Mouse (Mus musculus): ENCODE data around the gene Capn8. TPM values are rescaled to one million over a fixed set of nuclear protein-coding genes. Genes with fewer than 3 reads are reported as not detected.

Gene Capn8
- polyA plus RNA-seq, 1 experiment from 2014 or later = not detected

DNA sequence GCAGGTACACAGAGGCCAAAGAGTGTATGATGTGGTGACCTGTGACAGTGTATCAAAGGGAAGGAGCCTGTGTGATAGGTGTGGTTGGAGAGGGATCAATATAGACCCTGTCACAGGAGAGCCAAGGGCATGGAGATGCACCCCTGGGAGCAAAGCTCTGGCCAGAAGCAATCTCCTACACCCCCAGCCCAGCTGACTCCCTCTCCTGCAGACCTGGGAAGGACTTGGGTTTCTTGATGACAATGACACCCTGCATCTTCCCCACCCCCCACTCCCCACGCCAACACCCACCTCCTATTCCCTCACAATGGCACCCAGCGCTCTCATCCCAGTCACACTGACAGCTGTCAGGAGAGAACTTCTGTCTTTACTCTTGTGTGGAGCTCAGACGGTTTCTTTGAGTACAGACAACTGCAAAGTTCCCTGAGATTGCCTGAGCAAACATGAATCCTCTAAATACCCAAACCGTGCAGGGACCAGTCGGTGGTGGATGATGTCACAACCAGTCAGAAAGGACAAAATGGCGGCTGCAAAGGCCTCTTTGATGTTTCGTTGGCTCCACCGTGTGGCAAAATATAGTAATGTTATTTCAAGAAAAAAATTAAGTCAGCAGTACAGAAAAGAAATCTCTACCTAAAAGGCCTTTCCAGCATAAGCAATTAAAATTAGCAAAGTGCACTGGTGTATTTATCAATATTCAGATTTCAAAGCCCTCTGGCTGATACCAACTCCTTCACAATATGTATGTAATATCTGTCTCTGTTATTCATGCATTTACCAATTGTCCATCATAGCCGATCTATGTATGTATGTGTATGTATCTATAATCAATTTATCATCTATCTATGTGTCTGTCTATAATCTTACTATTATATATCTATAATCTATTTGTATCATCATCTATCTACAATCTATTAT, 25.5 kb upstream of the Capn8 start:
- H3K9me3 ChIP-seq (replicated peaks; ENCODE audit: control insufficient read depth, low read length) = no peaks in the 10 kb centered on the region
- 18% methylated on average over 9 of the region's 9 CpGs for WGBS (ENCODE audit: insufficient replicate concordance)

DNA sequence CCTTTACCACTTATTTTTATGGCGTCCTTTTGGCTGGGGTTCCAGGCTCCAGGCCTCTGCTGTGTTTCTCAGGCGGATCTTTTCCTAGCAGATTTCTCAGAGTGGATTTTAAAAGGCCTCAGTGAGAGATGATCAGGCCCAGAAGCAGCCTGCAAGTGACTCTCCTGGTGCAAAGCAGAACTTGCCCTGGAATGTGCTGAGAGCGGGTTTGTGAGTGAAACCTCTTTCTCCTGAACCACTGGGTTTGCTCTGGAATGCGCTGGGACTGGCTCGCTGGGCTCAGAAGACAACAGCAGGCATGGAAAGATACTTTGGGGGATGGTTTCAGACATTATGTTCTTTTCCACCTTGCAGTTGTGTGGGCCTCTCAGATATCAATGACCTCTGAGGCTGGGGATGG, 22.7 kb upstream of the Capn8 start:
- Histone ChIP-seq H3K36me3 (ENCODE audit: control insufficient read depth, insufficient read depth, low read length) (no peaks in the 10 kb centered on the region), H3K27me3 (ENCODE audit: control insufficient read depth, insufficient read depth, low read length) (no peaks in the 10 kb centered on the region), H3K27ac (ENCODE audit: low read depth, low read length) (no peak overlapping the region), H3K9me3 (replicated peaks; ENCODE audit: control insufficient read depth, low read length) (no peaks in the 10 kb centered on the region), H3K4me2 (no peak overlapping the region), H3K9ac (ENCODE audit: low read depth, low read length) (no peak overlapping the region; the same call in 1 of the 2 replicates), H3K4me1 (ENCODE audit: control insufficient read depth, insufficient read depth, low read length) (0 out of 2 replicates have a peak, but pooled peaks cover 2% of the 10 kb centered on the region), H3K4me3 (ENCODE audit: low read depth, low read length) (no peak overlapping the region)
- no peak for ATAC-seq (replicated peaks; ENCODE audit: insufficient number of reproducible peaks, low FRiP score, low TSS enrichment)
- 59% methylated on average over 5 of the region's 5 CpGs for WGBS (ENCODE audit: insufficient replicate concordance)

More for the DNA sequence above, 25.5 kb upstream of the Capn8 start:
- peak overlapping the region; percentile 37 for H3K4me3 ChIP-seq (ENCODE audit: low read depth, low read length)
- H3K4me2 ChIP-seq = peak overlapping the region; percentile 58
- peak overlapping the region; percentile 54 for H3K9ac ChIP-seq (ENCODE audit: low read depth, low read length)
- no peak overlapping the region for H3K27ac ChIP-seq (ENCODE audit: low read depth, low read length)
- ATAC-seq (replicated peaks; ENCODE audit: insufficient number of reproducible peaks, low FRiP score, low TSS enrichment) = no peak
- H3K36me3 ChIP-seq (ENCODE audit: control insufficient read depth, insufficient read depth, low read length) = no peaks in the 10 kb centered on the region
- 0 out of 2 replicates have a peak, but pooled peaks cover 2% of the 10 kb centered on the region for H3K4me1 ChIP-seq (ENCODE audit: control insufficient read depth, insufficient read depth, low read length)
- H3K27me3 ChIP-seq (ENCODE audit: control insufficient read depth, insufficient read depth, low read length) = no peaks in the 10 kb centered on the region

DNA sequence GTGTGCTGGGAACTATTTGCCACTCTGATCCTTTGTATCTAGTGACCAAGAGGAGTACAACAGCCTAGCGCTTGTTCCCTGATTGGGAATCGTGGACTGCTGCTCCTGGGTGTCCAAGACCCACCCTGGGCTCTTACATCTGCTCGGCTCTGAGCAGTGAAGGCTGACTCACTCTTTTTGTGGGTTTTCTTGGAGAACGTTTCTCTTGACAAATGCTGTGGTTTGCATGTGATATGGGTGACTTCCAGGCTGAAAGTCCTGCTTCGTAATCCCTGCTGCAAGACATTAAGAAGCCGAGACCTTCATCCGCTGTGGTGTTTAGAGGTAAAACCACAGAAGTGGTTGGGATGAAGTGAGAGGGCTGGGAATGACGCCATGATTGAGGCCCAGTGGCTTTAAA, 21.7 kb upstream of the Capn8 start:
- Histone ChIP-seq H3K4me2 (no peak overlapping the region), H3K9ac (ENCODE audit: low read depth, low read length) (no peak overlapping the region), H3K4me3 (ENCODE audit: low read depth, low read length) (no peak overlapping the region), H3K27me3 (ENCODE audit: control insufficient read depth, insufficient read depth, low read length) (no peaks in the 10 kb centered on the region), H3K4me1 (ENCODE audit: control insufficient read depth, insufficient read depth, low read length) (0 out of 2 replicates have a peak, but pooled peaks cover 2% of the 10 kb centered on the region), H3K36me3 (ENCODE audit: control insufficient read depth, insufficient read depth, low read length) (no peaks in the 10 kb centered on the region), H3K9me3 (replicated peaks; ENCODE audit: control insufficient read depth, low read length) (no peaks in the 10 kb centered on the region), H3K27ac (ENCODE audit: low read depth, low read length) (no peak overlapping the region)
- ATAC-seq (replicated peaks; ENCODE audit: insufficient number of reproducible peaks, low FRiP score, low TSS enrichment) = no peak
- 76% methylated on average over 8 of the region's 8 CpGs for WGBS (ENCODE audit: insufficient replicate concordance)

DNA sequence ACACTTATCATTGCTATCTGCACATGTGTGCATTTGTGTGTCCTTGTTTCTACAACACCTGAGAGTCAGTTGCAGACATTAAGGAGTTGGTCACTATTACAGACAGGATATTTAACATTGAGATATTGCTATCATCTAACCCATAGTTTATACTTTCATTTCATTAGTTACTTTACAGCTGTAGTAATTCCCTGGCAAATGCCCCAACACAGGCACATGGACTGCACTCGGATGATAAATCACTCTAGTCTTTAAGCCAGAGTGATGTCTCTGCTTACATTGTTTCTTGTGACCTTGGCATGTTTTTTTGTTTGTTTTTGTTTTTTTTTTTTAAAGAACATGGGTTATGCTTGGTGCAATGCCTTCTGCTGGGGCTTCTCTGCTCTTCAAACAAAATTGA, 20.9 kb upstream of the Capn8 start:
- Histone ChIP-seq H3K9me3 (replicated peaks; ENCODE audit: control insufficient read depth, low read length) (no peaks in the 10 kb centered on the region), H3K27me3 (ENCODE audit: control insufficient read depth, insufficient read depth, low read length) (no peaks in the 10 kb centered on the region), H3K4me3 (ENCODE audit: low read depth, low read length) (no peak overlapping the region), H3K9ac (ENCODE audit: low read depth, low read length) (no peak overlapping the region), H3K27ac (ENCODE audit: low read depth, low read length) (no peak overlapping the region), H3K36me3 (ENCODE audit: control insufficient read depth, insufficient read depth, low read length) (no peaks in the 10 kb centered on the region), H3K4me1 (ENCODE audit: control insufficient read depth, insufficient read depth, low read length) (0 out of 2 replicates have a peak, but pooled peaks cover 1% of the 10 kb centered on the region), H3K4me2 (no peak overlapping the region)
- ATAC-seq (replicated peaks; ENCODE audit: insufficient number of reproducible peaks, low FRiP score, low TSS enrichment) = no peak
- 57% methylated on average over 1 of the region's 1 CpGs for WGBS (ENCODE audit: insufficient replicate concordance)

DNA sequence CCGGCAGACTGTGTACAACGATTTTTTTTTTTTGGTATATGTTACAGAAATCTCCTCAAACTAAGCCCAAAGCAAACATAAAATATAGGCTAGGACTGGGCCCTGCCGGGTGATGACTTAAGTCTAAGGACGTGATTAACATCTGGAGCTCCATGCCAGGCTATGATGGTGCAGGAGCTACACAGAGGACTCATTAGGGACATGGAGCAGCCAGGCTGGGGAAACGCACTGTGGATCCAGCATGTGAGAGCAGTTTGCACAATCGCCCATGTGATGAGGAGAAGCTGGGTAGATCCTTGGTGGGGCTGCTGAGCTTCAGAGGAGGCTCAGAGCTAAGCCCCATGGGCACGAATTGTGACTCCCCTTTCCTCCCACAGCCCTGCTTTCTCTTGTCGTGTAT, 14.0 kb upstream of the Capn8 start:
- Histone ChIP-seq H3K9me3 (replicated peaks; ENCODE audit: control insufficient read depth, low read length) (no peaks in the 10 kb centered on the region), H3K4me1 (ENCODE audit: control insufficient read depth, insufficient read depth, low read length) (no peaks in the 10 kb centered on the region), H3K9ac (ENCODE audit: low read depth, low read length) (no peak overlapping the region), H3K4me3 (ENCODE audit: low read depth, low read length) (no peak overlapping the region), H3K36me3 (ENCODE audit: control insufficient read depth, insufficient read depth, low read length) (no peaks in the 10 kb centered on the region), H3K27ac (ENCODE audit: low read depth, low read length) (no peak overlapping the region), H3K4me2 (no peak overlapping the region), H3K27me3 (ENCODE audit: control insufficient read depth, insufficient read depth, low read length) (no peaks in the 10 kb centered on the region)
- WGBS (ENCODE audit: insufficient replicate concordance) = 75% methylated on average over 8 of the region's 8 CpGs
- no peak for ATAC-seq (replicated peaks; ENCODE audit: insufficient number of reproducible peaks, low FRiP score, low TSS enrichment)

DNA sequence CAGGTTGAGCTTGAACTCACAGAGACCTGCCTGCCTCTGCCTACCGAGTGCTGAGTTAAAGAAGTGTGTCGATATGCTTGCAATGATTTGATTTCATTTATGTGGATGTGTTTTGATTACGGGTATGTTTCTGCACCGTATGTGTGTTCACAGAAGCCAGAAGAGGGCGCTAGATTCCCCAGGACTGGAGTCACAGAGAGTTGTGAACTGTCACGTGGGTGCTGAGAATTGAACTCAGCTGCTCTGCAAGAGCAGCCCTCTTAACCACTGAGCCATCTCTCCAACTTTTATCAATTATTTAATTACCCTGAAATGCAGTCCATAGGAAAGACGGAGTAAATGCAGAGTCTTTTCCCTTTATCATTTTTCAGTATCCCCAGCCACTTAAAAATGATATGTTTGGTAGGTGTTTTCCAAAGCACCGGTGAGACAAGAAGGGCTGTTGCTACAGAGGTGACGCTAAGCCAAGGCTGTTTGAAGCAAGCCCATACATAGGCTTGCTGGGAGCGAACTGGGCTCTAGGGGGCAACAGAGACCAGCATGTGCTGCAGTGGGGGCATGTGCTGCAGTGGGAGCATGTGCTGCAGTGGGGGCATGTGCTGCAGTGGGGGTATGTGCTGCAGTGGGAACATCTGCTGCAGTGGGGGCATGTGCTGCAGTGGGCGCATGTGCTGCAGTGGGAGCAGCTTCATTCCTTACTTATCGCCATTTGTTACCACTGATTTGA, 11.0 kb upstream of the Capn8 start:
- Histone ChIP-seq H3K9me3 (replicated peaks; ENCODE audit: control insufficient read depth, low read length) (no peaks in the 10 kb centered on the region), H3K27me3 (ENCODE audit: control insufficient read depth, insufficient read depth, low read length) (no peaks in the 10 kb centered on the region), H3K4me3 (ENCODE audit: low read depth, low read length) (no peak overlapping the region), H3K9ac (ENCODE audit: low read depth, low read length) (no peak overlapping the region), H3K4me2 (no peak overlapping the region), H3K27ac (ENCODE audit: low read depth, low read length) (no peak overlapping the region), H3K4me1 (ENCODE audit: control insufficient read depth, insufficient read depth, low read length) (no peaks in the 10 kb centered on the region), H3K36me3 (ENCODE audit: control insufficient read depth, insufficient read depth, low read length) (no peaks in the 10 kb centered on the region)
- 56% methylated on average over 12 of the region's 12 CpGs for WGBS (ENCODE audit: insufficient replicate concordance)
- no peak for ATAC-seq (replicated peaks; ENCODE audit: insufficient number of reproducible peaks, low FRiP score, low TSS enrichment)

DNA sequence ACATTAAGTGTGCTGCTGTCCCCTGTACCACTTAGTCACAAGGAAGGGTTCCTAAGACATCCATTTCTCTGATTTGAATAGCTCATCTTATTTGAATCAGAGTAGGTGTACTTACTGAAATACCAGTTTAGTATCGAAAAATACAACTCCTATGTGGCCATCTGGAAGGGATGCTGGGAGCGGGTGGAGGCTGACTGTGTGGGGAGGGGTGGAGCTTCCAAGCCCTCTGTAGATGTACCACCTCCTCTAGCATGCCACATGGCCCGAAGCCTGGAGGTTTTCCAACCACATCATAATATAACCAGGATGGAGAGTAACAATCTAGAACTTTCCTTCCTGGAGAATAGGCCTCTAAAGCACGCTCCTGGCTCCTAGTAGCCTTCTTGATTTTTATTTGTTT, 6.5 kb upstream of the Capn8 start:
- H3K36me3 ChIP-seq (ENCODE audit: control insufficient read depth, insufficient read depth, low read length) = no peaks in the 10 kb centered on the region
- no peak overlapping the region for H3K4me3 ChIP-seq (ENCODE audit: low read depth, low read length)
- H3K4me2 ChIP-seq = no peak overlapping the region
- no peaks in the 10 kb centered on the region; the same call in 1 of the 2 replicates for H3K27me3 ChIP-seq (ENCODE audit: control insufficient read depth, insufficient read depth, low read length)
- H3K27ac ChIP-seq (ENCODE audit: low read depth, low read length) = no peak overlapping the region
- no peaks in the 10 kb centered on the region for H3K4me1 ChIP-seq (ENCODE audit: control insufficient read depth, insufficient read depth, low read length)
- no peak for ATAC-seq (replicated peaks; ENCODE audit: insufficient number of reproducible peaks, low FRiP score, low TSS enrichment)
- no peaks in the 10 kb centered on the region for H3K9me3 ChIP-seq (replicated peaks; ENCODE audit: control insufficient read depth, low read length)
- 81% methylated on average over 4 of the region's 4 CpGs for WGBS (ENCODE audit: insufficient replicate concordance)
- no peak overlapping the region for H3K9ac ChIP-seq (ENCODE audit: low read depth, low read length)

DNA sequence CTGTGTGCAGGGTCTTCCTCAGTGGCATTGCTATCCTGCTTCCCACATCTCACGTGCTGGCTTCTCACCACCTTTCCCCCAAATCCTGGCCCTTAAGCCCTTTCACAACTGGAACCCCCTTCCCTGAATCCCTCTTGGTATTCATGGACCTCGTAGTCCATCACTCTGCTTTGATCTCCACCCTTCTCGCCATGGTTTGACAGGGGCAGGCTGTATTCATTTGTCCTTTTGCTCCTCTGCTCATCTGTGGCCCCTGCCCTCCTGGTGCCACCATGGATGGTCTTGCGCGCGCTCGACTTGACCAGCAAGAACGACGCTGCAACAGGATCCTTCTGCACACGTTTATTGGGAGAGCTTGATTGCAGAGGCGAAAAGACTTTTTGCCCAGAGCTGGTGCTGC, 5.3 kb upstream of the Capn8 start:
- no peaks in the 10 kb centered on the region; the same call in 1 of the 2 replicates for H3K27me3 ChIP-seq (ENCODE audit: control insufficient read depth, insufficient read depth, low read length)
- H3K4me2 ChIP-seq = no peak overlapping the region
- 88% methylated on average over 10 of the region's 11 CpGs for WGBS (ENCODE audit: insufficient replicate concordance)
- no peaks in the 10 kb centered on the region for H3K4me1 ChIP-seq (ENCODE audit: control insufficient read depth, insufficient read depth, low read length)
- no peak for ATAC-seq (replicated peaks; ENCODE audit: insufficient number of reproducible peaks, low FRiP score, low TSS enrichment)
- no peaks in the 10 kb centered on the region for H3K9me3 ChIP-seq (replicated peaks; ENCODE audit: control insufficient read depth, low read length)
- H3K36me3 ChIP-seq (ENCODE audit: control insufficient read depth, insufficient read depth, low read length) = no peaks in the 10 kb centered on the region
- H3K4me3 ChIP-seq (ENCODE audit: low read depth, low read length) = no peak overlapping the region
- H3K27ac ChIP-seq (ENCODE audit: low read depth, low read length) = no peak overlapping the region
- H3K9ac ChIP-seq (ENCODE audit: low read depth, low read length) = no peak overlapping the region

Measured in heart, embryonic 11.5 days (tissue).